Mouse (Mus musculus) heart, postnatal 10 days (tissue): ENCODE results near the gene Dnm3. TPM values are rescaled to one million over a fixed set of nuclear protein-coding genes. Genes with fewer than 3 reads are reported as not detected.
A peak's percentile ranks its signal among the peaks of the same experiment; 100 is the strongest.

Experiments
- DNase-seq, 2 experiments: peaks; one replicate each; pipeline ENCODE4 v3.0.0; 2021
- intact Hi-C: fragments of 180-260 bp; cut with DNase I; formaldehyde crosslinking; loops from one replicate; pipeline ENCODE4 v1.15.1; 2025
- total RNA-seq, 2 experiments: library from RNA; stranded (reverse); gene quantifications; 2 replicates each; pipeline ENCODE4 v1.2.3; 2021

Dnm3 gene
- total RNA-seq, 2 experiments from 2014 or later: 6.4 to 8.4 TPM

GRCm38 (mm10) chr1:162009086-162009485, 468.7 kb downstream of the Dnm3 start:
- intact Hi-C loops: loop anchor here (5.0 kb wide), 1 partner anchor 208 kb away; no protein-coding TSS in a partner anchor
- no peak for DNase-seq

GRCm38 (mm10) chr1:162008631-162009067, 469.2 kb downstream of the Dnm3 start:
- intact Hi-C loops: loop anchor here (5.0 kb wide), 1 partner anchor 209 kb away; no protein-coding TSS in a partner anchor
- DNase-seq: peak; percentile 27 to 28

GRCm38 (mm10) chr1:162008208-162008607, 469.6 kb downstream of the Dnm3 start:
- intact Hi-C loops: loop anchor here (5.0 kb wide), 1 partner anchor 209 kb away; no protein-coding TSS in a partner anchor
- DNase-seq: no peak

GRCm38 (mm10) chr1:162006109-162006508, 471.7 kb downstream of the Dnm3 start:
- no peak for DNase-seq
- intact Hi-C loops: loop anchor here (5.0 kb wide), 1 partner anchor 211 kb away; no protein-coding TSS in a partner anchor

GRCm38 (mm10) chr1:162004821-162005770, 472.7 kb downstream of the Dnm3 start:
- intact Hi-C loops: loop anchor here (2.0 to 5.0 kb wide), 2 partner anchors 32 to 212 kb away; no protein-coding TSS in a partner anchor
- peak; percentile 65 to 70 for DNase-seq

GRCm38 (mm10) chr1:162004518-162004780, 473.4 kb downstream of the Dnm3 start:
- DNase-seq: peak in 1 of 2 experiments; percentile 29
- intact Hi-C loops: loop anchor here (2.0 kb wide), 1 partner anchor 32 kb away; no protein-coding TSS in a partner anchor

- intact Hi-C loops: loop anchor here (2.0 kb wide), 1 partner anchor 33 kb away; no protein-coding TSS in a partner anchor
- peak; percentile 34 to 38 for DNase-seq
Observed at GRCm38 (mm10) chr1:162003729-162004517, 473.9 kb downstream of the Dnm3 start.

GRCm38 (mm10) chr1:162001328-162001727, 476.5 kb downstream of the Dnm3 start:
- intact Hi-C loops: no loop called here
- DNase-seq: peak; percentile 30 to 35

GRCm38 (mm10) chr1:161999882-162000371, 477.9 kb downstream of the Dnm3 start:
- peak; percentile 71 to 82 for DNase-seq

GRCm38 (mm10) chr1:161999338-161999737, 478.5 kb downstream of the Dnm3 start:
- intact Hi-C loops: loop anchor here (1.0 kb wide), 2 partner anchors 277 to 314 kb away; no protein-coding TSS in a partner anchor
- no peak for DNase-seq

More at GRCm38 (mm10) chr1:161999882-162000371, 477.9 kb downstream of the Dnm3 start:
- intact Hi-C loops: loop anchor here (1.0 kb wide), 2 partner anchors 276 to 313 kb away; no protein-coding TSS in a partner anchor

- intact Hi-C loops: loop anchor here (1.0 kb wide), 2 partner anchors 278 to 315 kb away; no protein-coding TSS in a partner anchor
- no peak for DNase-seq
Observed at GRCm38 (mm10) chr1:161998781-161999180, 479.1 kb downstream of the Dnm3 start.

GRCm38 (mm10) chr1:161992389-161992788, 485.4 kb downstream of the Dnm3 start:
- no peak for DNase-seq
- intact Hi-C loops: no loop called here

- intact Hi-C loops: no loop called here
Observed at GRCm38 (mm10) chr1:161991846-161992245, 486.0 kb downstream of the Dnm3 start.

GRCm38 (mm10) chr1:161990684-161991578, 486.9 kb downstream of the Dnm3 start:
- intact Hi-C loops: no loop called here
- no peak for DNase-seq

More at GRCm38 (mm10) chr1:161991846-161992245, 486.0 kb downstream of the Dnm3 start:
- DNase-seq: no peak

GRCm38 (mm10) chr1:161983979-161984566, 493.8 kb downstream of the Dnm3 start:
- DNase-seq: peak; percentile 71
- intact Hi-C loops: no loop called here

- DNase-seq: peak; percentile 33 to 39
- intact Hi-C loops: no loop called here
Observed at GRCm38 (mm10) chr1:161983451-161983850, 494.4 kb downstream of the Dnm3 start.

- intact Hi-C loops: no loop called here
- DNase-seq: no peak
Observed at GRCm38 (mm10) chr1:161980626-161981298, 497.1 kb downstream of the Dnm3 start.

GRCm38 (mm10) chr1:161980046-161980445, 497.8 kb downstream of the Dnm3 start:
- no peak for DNase-seq
- intact Hi-C loops: no loop called here
